Mouse (Mus musculus): Measurements from ENCODE around the gene Taf5l. TPM values are rescaled to one million over a fixed set of nuclear protein-coding genes. Genes with fewer than 3 reads are reported as not detected.
"Not testable (repeated sequence)": the region's sequence is repeated elsewhere in the genome, so short reads cannot be mapped to it uniquely, and the experiment has no call there.

The Taf5l gene
- total RNA-seq, 1 experiment from 2014 or later: 46.5 TPM

- ATAC-seq (replicated peaks; ENCODE audit: low read depth, poor library complexity, severe bottlenecking): no peak
These were observed 47.7 kb downstream of the Taf5l start for GRCm38 (mm10) chr8:123973495-123973894.

- ATAC-seq (replicated peaks; ENCODE audit: low read depth, poor library complexity, severe bottlenecking): peak; percentile 65; the same call in 1 of the 2 replicates
These were observed 54.3 kb downstream of the Taf5l start for GRCm38 (mm10) chr8:123966896-123967295.

GRCm38 (mm10) chr8:123961371-123961770 lies 59.8 kb downstream of the Taf5l start:
- no peak for ATAC-seq (replicated peaks; ENCODE audit: low read depth, poor library complexity, severe bottlenecking)

- ATAC-seq (replicated peaks; ENCODE audit: low read depth, poor library complexity, severe bottlenecking): not testable (repeated sequence)
These were observed 60.6 kb downstream of the Taf5l start for GRCm38 (mm10) chr8:123960556-123960955.

- no peak for ATAC-seq (replicated peaks; ENCODE audit: low read depth, poor library complexity, severe bottlenecking)
These were observed 61.1 kb downstream of the Taf5l start for GRCm38 (mm10) chr8:123960056-123960455.

- no peak for ATAC-seq (replicated peaks; ENCODE audit: low read depth, poor library complexity, severe bottlenecking)
These were observed 61.7 kb downstream of the Taf5l start for GRCm38 (mm10) chr8:123959473-123959872.

- ATAC-seq (replicated peaks; ENCODE audit: low read depth, poor library complexity, severe bottlenecking): no peak
These were observed 63.1 kb downstream of the Taf5l start for GRCm38 (mm10) chr8:123958130-123958529.

- ATAC-seq (replicated peaks; ENCODE audit: low read depth, poor library complexity, severe bottlenecking): no peak
These were observed 67.0 kb downstream of the Taf5l start for GRCm38 (mm10) chr8:123954246-123954645.

GRCm38 (mm10) chr8:123953686-123954085 lies 67.5 kb downstream of the Taf5l start:
- ATAC-seq (replicated peaks; ENCODE audit: low read depth, poor library complexity, severe bottlenecking): no peak

GRCm38 (mm10) chr8:123950077-123950802 lies 71.0 kb downstream of the Taf5l start:
- ATAC-seq (replicated peaks; ENCODE audit: low read depth, poor library complexity, severe bottlenecking): peak; percentile 45

- no peak for ATAC-seq (replicated peaks; ENCODE audit: low read depth, poor library complexity, severe bottlenecking)
These were observed 71.6 kb downstream of the Taf5l start for GRCm38 (mm10) chr8:123949686-123949986.

- peak; percentile 87 for ATAC-seq (replicated peaks; ENCODE audit: low read depth, poor library complexity, severe bottlenecking)
These were observed 72.1 kb downstream of the Taf5l start, which contains the start of gene Nup133 for GRCm38 (mm10) chr8:123948942-123949685. Nup133 (minus strand) TSS chr8:123949265.

Other genes with a start within 250 kb of the Taf5l start
- gene Rab4a, start 215.4 kb downstream of the Taf5l start, total RNA-seq (2017): 12.5 and 15.9 TPM in 2 replicates
- gene Ccsap, start 161.2 kb downstream of the Taf5l start, total RNA-seq (2017): 10.6 and 12.2 TPM in 2 replicates
- gene Acta1, start 126.6 kb downstream of the Taf5l start, total RNA-seq (2017): not detected in 2 replicates
- gene Nup133, start 72.1 kb downstream of the Taf5l start, total RNA-seq (2017): 29.4 and 36.8 TPM in 2 replicates
- gene Abcb10, start 38.3 kb downstream of the Taf5l start, total RNA-seq (2017): 20.2 and 21.1 TPM in 2 replicates
- gene Urb2, start 111 bp upstream of the Taf5l start, total RNA-seq (2017): 25.4 and 28.0 TPM in 2 replicates
- gene Galnt2, start 210.0 kb upstream of the Taf5l start, total RNA-seq (2017): 10.1 and 31.0 TPM in 2 replicates